Mouse (Mus musculus) limb, embryonic 14.5 days (tissue): ENCODE measurements around the gene Abcc3. TPM values are rescaled to one million over a fixed set of nuclear protein-coding genes. Genes with fewer than 3 reads are reported as not detected.
A peak's percentile ranks its signal among the peaks of the same experiment; 100 is the strongest.

Experiments used
- ATAC-seq: fragments of 200-750 bp; cut with Nextera tagmentation; 2 replicates; pipeline ENCODE4 v1.8.0; 2017; ENCODE audit warnings: low read depth, moderate number of reproducible peaks, moderate TSS enrichment; ENCODE audit not compliant: low FRiP score
- DNase-seq: peaks from one replicate; pipeline ENCODE4 v3.0.0-alpha.2; 2015; ENCODE audit warnings: low spot score
- H3K27ac ChIP-seq: fragments of 300-500 bp; sonication (generic); replicated peaks from 2 replicates; pipeline ENCODE4 v1.5.1; 2014; ENCODE audit warnings: low read depth, mild to moderate bottlenecking, low read length, moderate library complexity, mixed read lengths
- H3K27me3 ChIP-seq: fragments of 300-500 bp; sonication (generic); 2 replicates; pipeline ENCODE4 v1.6.1; 2014; ENCODE audit warnings: low read length, mixed read lengths; ENCODE audit not compliant: control insufficient read depth, insufficient read depth
- H3K36me3 ChIP-seq: fragments of 300-500 bp; sonication (generic); 2 replicates; pipeline ENCODE4 v1.6.1; 2014; ENCODE audit warnings: mild to moderate bottlenecking, low read length, moderate library complexity, mixed read lengths; ENCODE audit not compliant: control insufficient read depth, insufficient read depth
- H3K4me1 ChIP-seq: fragments of 300-500 bp; sonication (generic); 2 replicates; pipeline ENCODE4 v1.6.1; 2014; ENCODE audit warnings: antibody characterized with exemption, low read length, mixed read lengths; ENCODE audit not compliant: control insufficient read depth, insufficient read depth
- H3K4me2 ChIP-seq: fragments of 300-500 bp; sonication (generic); replicated peaks from 2 replicates; pipeline ENCODE4 v1.6.1; 2014; ENCODE audit warnings: low read depth, mild to moderate bottlenecking, low read length, moderate library complexity; ENCODE audit not compliant: severe bottlenecking
- H3K4me3 ChIP-seq: fragments of 300-500 bp; sonication (generic); replicated peaks from 2 replicates; pipeline ENCODE4 v1.5.1; 2014; ENCODE audit warnings: low read length
- H3K9ac ChIP-seq: fragments of 300-500 bp; sonication (generic); 2 replicates; pipeline ENCODE4 v1.6.1; 2014; ENCODE audit warnings: mild to moderate bottlenecking, low read depth, low read length, moderate library complexity; ENCODE audit not compliant: severe bottlenecking
- H3K9me3 ChIP-seq: fragments of 300-500 bp; sonication (generic); 2 replicates; pipeline ENCODE4 v1.6.1; 2016; ENCODE audit warnings: low read length; ENCODE audit not compliant: control insufficient read depth
- POLR2A ChIP-seq: fragments of 200-500 bp; IDR thresholded peaks from 2 replicates; pipeline ENCODE4 v1.8.0; 2012; ENCODE audit warnings: inconsistent platforms, mild to moderate bottlenecking, moderate library complexity, borderline replicate concordance; ENCODE audit not compliant: insufficient read depth, insufficient read length; ENCODE audit errors: extremely low read depth
- WGBS: fragments of 180-500 bp; shearing (Covaris S2); extraction: QIAGEN DNeasy Blood & Tissue Kit; methylation state at CpG from one replicate; pipeline ENCODE4 v1.1.7; 2014; 5-methylcytosine and 5-hydroxymethylcytosine counted together
- polyA plus RNA-seq, 2 experiments: library from polyadenylated mRNA; depleted of rRNA in 1 of 2; stranded (reverse) in 1 of 2; unstranded in 1 of 2; fragments of >200 nt; fragmentation: Nextera tagmentation in 1 of 2; extraction: Ambion mirVana in 1 of 2; gene quantifications; 2 replicates each; pipeline versions ENCODE4 v1.2.1 to v1.2.3; 2012 to 2014

Abcc3 gene
- polyA plus RNA-seq, 2 experiments: 1.0 to 1.3 TPM

GRCm38 (mm10) chr11:94320969-94321930 is 71.5 kb downstream of the Abcc3 start:
- DNase-seq (no peak), ATAC-seq (peak; percentile 53)
- Histone ChIP-seq H3K4me2 (peak overlapping the region; percentile 76), H3K4me3 (peak overlapping the region; percentile 99), H3K36me3 (no peaks in the 10 kb centered on the region), H3K27me3 (no peaks in the 10 kb centered on the region), H3K9ac (peak overlapping the region; percentile 98), H3K9me3 (no peaks in the 10 kb centered on the region), H3K27ac (peak overlapping the region; percentile 97), H3K4me1 (peaks cover 9% of the 10 kb centered on the region; the same call in 1 of the 2 replicates)
- WGBS: under 1% methylated on average over 57 of the region's 67 CpGs
- no peak for TF ChIP-seq POLR2A

- ATAC-seq (no peak), DNase-seq (no peak)
- WGBS: 87% methylated on average over 5 of the region's 5 CpGs
- Histone ChIP-seq H3K36me3 (no peaks in the 10 kb centered on the region), H3K9me3 (no peaks in the 10 kb centered on the region), H3K4me2 (no peak overlapping the region), H3K4me1 (peaks cover 10% of the 10 kb centered on the region; the same call in 1 of the 2 replicates), H3K4me3 (no peak overlapping the region), H3K9ac (no peak overlapping the region), H3K27me3 (no peaks in the 10 kb centered on the region), H3K27ac (no peak overlapping the region)
- no peak for TF ChIP-seq POLR2A
Observed at GRCm38 (mm10) chr11:94318056-94318455, 74.7 kb downstream of the Abcc3 start.

GRCm38 (mm10) chr11:94317515-94317914 is 75.3 kb downstream of the Abcc3 start:
- no peak for ATAC-seq
- Histone ChIP-seq H3K4me1 (peaks cover 6% of the 10 kb centered on the region; the same call in 1 of the 2 replicates), H3K4me3 (no peak overlapping the region), H3K27ac (no peak overlapping the region), H3K9ac (no peak overlapping the region), H3K36me3 (no peaks in the 10 kb centered on the region), H3K4me2 (no peak overlapping the region), H3K27me3 (no peaks in the 10 kb centered on the region), H3K9me3 (no peaks in the 10 kb centered on the region)
- no peak for DNase-seq
- WGBS: 54% methylated on average over 4 of the region's 4 CpGs
- no peak for TF ChIP-seq POLR2A

GRCm38 (mm10) chr11:94317014-94317413 is 75.8 kb downstream of the Abcc3 start:
- Histone ChIP-seq H3K9me3 (no peaks in the 10 kb centered on the region), H3K9ac (no peak overlapping the region), H3K36me3 (no peaks in the 10 kb centered on the region), H3K27ac (no peak overlapping the region), H3K4me2 (no peak overlapping the region), H3K4me3 (no peak overlapping the region), H3K27me3 (no peaks in the 10 kb centered on the region), H3K4me1 (peaks cover 3% of the 10 kb centered on the region; the same call in 1 of the 2 replicates)
- TF ChIP-seq POLR2A: no peak
- DNase-seq (no peak), ATAC-seq (no peak)
- 63% methylated on average over 1 of the region's 1 CpGs for WGBS

GRCm38 (mm10) chr11:94316528-94316927 is 76.3 kb downstream of the Abcc3 start:
- 89% methylated on average over 2 of the region's 2 CpGs for WGBS
- H3K9me3 ChIP-seq: no peaks in the 10 kb centered on the region
- no peak for TF ChIP-seq POLR2A
- H3K4me1 ChIP-seq: peaks cover 3% of the 10 kb centered on the region; the same call in 1 of the 2 replicates
- no peaks in the 10 kb centered on the region for H3K27me3 ChIP-seq
- no peak for DNase-seq
- no peak overlapping the region for H3K4me3 ChIP-seq
- H3K27ac ChIP-seq: no peak overlapping the region
- H3K36me3 ChIP-seq: no peaks in the 10 kb centered on the region
- no peak overlapping the region for H3K9ac ChIP-seq
- no peak overlapping the region for H3K4me2 ChIP-seq
- no peak for ATAC-seq
